Mouse (Mus musculus): ENCODE measurements around the gene Phlda1. TPM values are rescaled to one million over a fixed set of nuclear protein-coding genes. Genes with fewer than 3 reads are reported as not detected.
A peak's percentile ranks its signal among the peaks of the same experiment; 100 is the strongest.

Gene Phlda1
- polyA plus RNA-seq, 1 experiment = 12.6 TPM

- Histone ChIP-seq H3K9me3 (replicated peaks; ENCODE audit: control insufficient read depth, insufficient read depth, low read length, poor library complexity, severe bottlenecking) (no peaks in the 10 kb centered on the region), H3K36me3 (ENCODE audit: control insufficient read depth, insufficient read depth, low read length, poor library complexity, severe bottlenecking) (peaks cover 64% of the 10 kb centered on the region), H3K27ac (ENCODE audit: insufficient read depth, low read length) (no peak overlapping the region), H3K4me3 (ENCODE audit: low read depth, low read length) (no peak overlapping the region), H3K27me3 (ENCODE audit: control insufficient read depth, insufficient read depth, low read length, poor library complexity, severe bottlenecking) (no peaks in the 10 kb centered on the region), H3K4me1 (ENCODE audit: control insufficient read depth, insufficient read depth, low read length) (no peaks in the 10 kb centered on the region), H3K9ac (ENCODE audit: low read depth, poor library complexity, severe bottlenecking) (no peak overlapping the region)
- TF ChIP-seq POLR2A (IDR thresholded peaks at IDR 0.05; ENCODE audit: insufficient read depth, low read length) (no peak), EP300 (IDR thresholded peaks at IDR 0.05; ENCODE audit: insufficient read depth, low read depth, low read length) (no peak), CTCF (IDR thresholded peaks at IDR 0.05; ENCODE audit: low read depth, low read length) (no peak)
These were observed 10.2 kb upstream of the Phlda1 start for GRCm38 (mm10) chr10:111495888-111496287.

- no peaks in the 10 kb centered on the region for H3K9me3 ChIP-seq (replicated peaks; ENCODE audit: control insufficient read depth, insufficient read depth, low read length, poor library complexity, severe bottlenecking)
- H3K27ac ChIP-seq (ENCODE audit: insufficient read depth, low read length) = no peak overlapping the region
- no peak overlapping the region for H3K4me3 ChIP-seq (ENCODE audit: low read depth, low read length)
- no peaks in the 10 kb centered on the region for H3K27me3 ChIP-seq (ENCODE audit: control insufficient read depth, insufficient read depth, low read length, poor library complexity, severe bottlenecking)
- no peak overlapping the region for H3K9ac ChIP-seq (ENCODE audit: low read depth, poor library complexity, severe bottlenecking)
- TF ChIP-seq EP300 (IDR thresholded peaks at IDR 0.05; ENCODE audit: insufficient read depth, low read depth, low read length) (no peak), CTCF (IDR thresholded peaks at IDR 0.05; ENCODE audit: low read depth, low read length) (no peak), POLR2A (IDR thresholded peaks at IDR 0.05; ENCODE audit: insufficient read depth, low read length) (no peak)
- peaks cover 32% of the 10 kb centered on the region for H3K36me3 ChIP-seq (ENCODE audit: control insufficient read depth, insufficient read depth, low read length, poor library complexity, severe bottlenecking)
- H3K4me1 ChIP-seq (ENCODE audit: control insufficient read depth, insufficient read depth, low read length) = no peaks in the 10 kb centered on the region
These were observed 6.2 kb upstream of the Phlda1 start for GRCm38 (mm10) chr10:111499892-111500291.

- no peak overlapping the region for H3K9ac ChIP-seq (ENCODE audit: low read depth, poor library complexity, severe bottlenecking)
- H3K9me3 ChIP-seq (replicated peaks; ENCODE audit: control insufficient read depth, insufficient read depth, low read length, poor library complexity, severe bottlenecking) = no peaks in the 10 kb centered on the region
- no peak overlapping the region for H3K27ac ChIP-seq (ENCODE audit: insufficient read depth, low read length)
- TF ChIP-seq CTCF (IDR thresholded peaks at IDR 0.05; ENCODE audit: low read depth, low read length) (peak; percentile 18), POLR2A (IDR thresholded peaks at IDR 0.05; ENCODE audit: insufficient read depth, low read length) (no peak), EP300 (IDR thresholded peaks at IDR 0.05; ENCODE audit: insufficient read depth, low read depth, low read length) (no peak)
- H3K4me3 ChIP-seq (ENCODE audit: low read depth, low read length) = no peak overlapping the region
- H3K36me3 ChIP-seq (ENCODE audit: control insufficient read depth, insufficient read depth, low read length, poor library complexity, severe bottlenecking) = peaks cover 6% of the 10 kb centered on the region
- H3K4me1 ChIP-seq (ENCODE audit: control insufficient read depth, insufficient read depth, low read length) = no peaks in the 10 kb centered on the region
- H3K27me3 ChIP-seq (ENCODE audit: control insufficient read depth, insufficient read depth, low read length, poor library complexity, severe bottlenecking) = no peaks in the 10 kb centered on the region
These were observed 3.0 kb upstream of the Phlda1 start for GRCm38 (mm10) chr10:111503071-111503470.

- Histone ChIP-seq H3K4me1 (ENCODE audit: control insufficient read depth, insufficient read depth, low read length) (no peaks in the 10 kb centered on the region), H3K27ac (ENCODE audit: insufficient read depth, low read length) (no peak overlapping the region), H3K27me3 (ENCODE audit: control insufficient read depth, insufficient read depth, low read length, poor library complexity, severe bottlenecking) (no peaks in the 10 kb centered on the region), H3K4me3 (ENCODE audit: low read depth, low read length) (no peak overlapping the region), H3K9ac (ENCODE audit: low read depth, poor library complexity, severe bottlenecking) (no peak overlapping the region), H3K9me3 (replicated peaks; ENCODE audit: control insufficient read depth, insufficient read depth, low read length, poor library complexity, severe bottlenecking) (no peaks in the 10 kb centered on the region), H3K36me3 (ENCODE audit: control insufficient read depth, insufficient read depth, low read length, poor library complexity, severe bottlenecking) (no peaks in the 10 kb centered on the region)
- TF ChIP-seq EP300 (IDR thresholded peaks at IDR 0.05; ENCODE audit: insufficient read depth, low read depth, low read length) (no peak), POLR2A (IDR thresholded peaks at IDR 0.05; ENCODE audit: insufficient read depth, low read length) (no peak), CTCF (IDR thresholded peaks at IDR 0.05; ENCODE audit: low read depth, low read length) (no peak)
These were observed 2.4 kb upstream of the Phlda1 start for GRCm38 (mm10) chr10:111503716-111504115.

GRCm38 (mm10) chr10:111504606-111505005, 1.5 kb upstream of the Phlda1 start:
- TF ChIP-seq POLR2A (IDR thresholded peaks at IDR 0.05; ENCODE audit: insufficient read depth, low read length) (no peak), EP300 (IDR thresholded peaks at IDR 0.05; ENCODE audit: insufficient read depth, low read depth, low read length) (no peak), CTCF (IDR thresholded peaks at IDR 0.05; ENCODE audit: low read depth, low read length) (no peak)
- Histone ChIP-seq H3K36me3 (ENCODE audit: control insufficient read depth, insufficient read depth, low read length, poor library complexity, severe bottlenecking) (no peaks in the 10 kb centered on the region), H3K4me1 (ENCODE audit: control insufficient read depth, insufficient read depth, low read length) (no peaks in the 10 kb centered on the region), H3K9ac (ENCODE audit: low read depth, poor library complexity, severe bottlenecking) (no peak overlapping the region), H3K27me3 (ENCODE audit: control insufficient read depth, insufficient read depth, low read length, poor library complexity, severe bottlenecking) (no peaks in the 10 kb centered on the region), H3K4me3 (ENCODE audit: low read depth, low read length) (no peak overlapping the region), H3K9me3 (replicated peaks; ENCODE audit: control insufficient read depth, insufficient read depth, low read length, poor library complexity, severe bottlenecking) (no peaks in the 10 kb centered on the region), H3K27ac (ENCODE audit: insufficient read depth, low read length) (no peak overlapping the region)

- H3K9me3 ChIP-seq (replicated peaks; ENCODE audit: control insufficient read depth, insufficient read depth, low read length, poor library complexity, severe bottlenecking) = no peaks in the 10 kb centered on the region
- H3K27ac ChIP-seq (ENCODE audit: insufficient read depth, low read length) = no peak overlapping the region
- no peaks in the 10 kb centered on the region for H3K36me3 ChIP-seq (ENCODE audit: control insufficient read depth, insufficient read depth, low read length, poor library complexity, severe bottlenecking)
- peak overlapping the region; percentile 74 for H3K9ac ChIP-seq (ENCODE audit: low read depth, poor library complexity, severe bottlenecking)
- no peaks in the 10 kb centered on the region for H3K4me1 ChIP-seq (ENCODE audit: control insufficient read depth, insufficient read depth, low read length)
- H3K27me3 ChIP-seq (ENCODE audit: control insufficient read depth, insufficient read depth, low read length, poor library complexity, severe bottlenecking) = no peaks in the 10 kb centered on the region
- no peak overlapping the region for H3K4me3 ChIP-seq (ENCODE audit: low read depth, low read length)
- TF ChIP-seq EP300 (IDR thresholded peaks at IDR 0.05; ENCODE audit: insufficient read depth, low read depth, low read length) (no peak), POLR2A (IDR thresholded peaks at IDR 0.05; ENCODE audit: insufficient read depth, low read length) (no peak), CTCF (IDR thresholded peaks at IDR 0.05; ENCODE audit: low read depth, low read length) (no peak)
These were observed 680 bp upstream of the Phlda1 start for GRCm38 (mm10) chr10:111505406-111505805.
